Mouse (Mus musculus): ENCODE results near the gene Cdip1. TPM values are rescaled to one million over a fixed set of nuclear protein-coding genes. Genes with fewer than 3 reads are reported as not detected.

The Cdip1 gene
- polyA plus RNA-seq, 1 experiment from 2014 or later, result 108 TPM

- peak overlapping the region; percentile 98 for H3K27ac ChIP-seq
- H3K4me1 ChIP-seq, result peaks cover 39% of the 10 kb centered on the region
- no peaks in the 10 kb centered on the region for H3K9me3 ChIP-seq (replicated peaks)
- H3K9ac ChIP-seq, result peak overlapping the region; percentile 91
- H3K4me3 ChIP-seq (replicated peaks), result peak overlapping the region; percentile 86
- H3K36me3 ChIP-seq, result peaks cover 3% of the 10 kb centered on the region; the same call in 1 of the 2 replicates
- peak; percentile 59 for ATAC-seq (replicated peaks; ENCODE audit: low FRiP score)
- WGBS, result under 1% methylated on average over 29 of the region's 29 CpGs
- H3K4me2 ChIP-seq, result peak overlapping the region; percentile 66
- no peaks in the 10 kb centered on the region for H3K27me3 ChIP-seq
These were observed 752 bp downstream of the Cdip1 start for GRCm38 (mm10) chr16:4789311-4789768.

- no peaks in the 10 kb centered on the region for H3K27me3 ChIP-seq
- H3K27ac ChIP-seq, result no peak overlapping the region
- peaks cover 10% of the 10 kb centered on the region; the same call in 1 of the 2 replicates for H3K36me3 ChIP-seq
- H3K9ac ChIP-seq, result no peak overlapping the region
- H3K4me2 ChIP-seq, result peak overlapping the region; percentile 66
- H3K4me1 ChIP-seq, result peaks cover 42% of the 10 kb centered on the region
- peak overlapping the region; percentile 86; the same call in 1 of the 2 replicates for H3K4me3 ChIP-seq (replicated peaks)
- H3K9me3 ChIP-seq (replicated peaks), result no peaks in the 10 kb centered on the region
- ATAC-seq (replicated peaks; ENCODE audit: low FRiP score), result no peak
These were observed 1.9 kb downstream of the Cdip1 start for GRCm38 (mm10) chr16:4788176-4788575.

- ATAC-seq (replicated peaks; ENCODE audit: low FRiP score), result no peak
- H3K4me2 ChIP-seq, result no peak overlapping the region
- H3K9ac ChIP-seq, result no peak overlapping the region
- H3K27ac ChIP-seq, result no peak overlapping the region
- peaks cover 46% of the 10 kb centered on the region for H3K4me1 ChIP-seq
- no peak overlapping the region for H3K4me3 ChIP-seq (replicated peaks)
- no peaks in the 10 kb centered on the region for H3K27me3 ChIP-seq
- H3K9me3 ChIP-seq (replicated peaks), result no peaks in the 10 kb centered on the region
- WGBS, result 68% methylated on average over 4 of the region's 4 CpGs
- peaks cover 14% of the 10 kb centered on the region; the same call in 1 of the 2 replicates for H3K36me3 ChIP-seq
These were observed 4.4 kb downstream of the Cdip1 start for GRCm38 (mm10) chr16:4785706-4786105.

- H3K4me2 ChIP-seq, result no peak overlapping the region
- ATAC-seq (replicated peaks; ENCODE audit: low FRiP score), result no peak
- no peak overlapping the region for H3K9ac ChIP-seq
- H3K27ac ChIP-seq, result no peak overlapping the region
- no peaks in the 10 kb centered on the region for H3K9me3 ChIP-seq (replicated peaks)
- peaks cover 22% of the 10 kb centered on the region for H3K36me3 ChIP-seq
- H3K27me3 ChIP-seq, result no peaks in the 10 kb centered on the region
- H3K4me1 ChIP-seq, result peaks cover 39% of the 10 kb centered on the region
- H3K4me3 ChIP-seq (replicated peaks), result no peak overlapping the region
These were observed 7.6 kb downstream of the Cdip1 start for GRCm38 (mm10) chr16:4782515-4782914.

- no peak overlapping the region for H3K9ac ChIP-seq
- peak; percentile 62; the same call in 1 of the 2 replicates for ATAC-seq (replicated peaks; ENCODE audit: low FRiP score)
- peaks cover 33% of the 10 kb centered on the region for H3K4me1 ChIP-seq
- 51% methylated on average over 5 of the region's 5 CpGs for WGBS
- H3K27me3 ChIP-seq, result no peaks in the 10 kb centered on the region
- no peaks in the 10 kb centered on the region for H3K9me3 ChIP-seq (replicated peaks)
- H3K27ac ChIP-seq, result no peak overlapping the region
- no peak overlapping the region for H3K4me2 ChIP-seq
- no peak overlapping the region for H3K4me3 ChIP-seq (replicated peaks)
- H3K36me3 ChIP-seq, result peaks cover 28% of the 10 kb centered on the region
These were observed 8.4 kb downstream of the Cdip1 start for GRCm38 (mm10) chr16:4781524-4782196.

- no peaks in the 10 kb centered on the region for H3K27me3 ChIP-seq
- no peak overlapping the region for H3K4me3 ChIP-seq (replicated peaks)
- H3K27ac ChIP-seq, result no peak overlapping the region
- no peak overlapping the region for H3K9ac ChIP-seq
- WGBS, result 94% methylated on average over 4 of the region's 4 CpGs
- H3K36me3 ChIP-seq, result peaks cover 25% of the 10 kb centered on the region
- no peak overlapping the region for H3K4me2 ChIP-seq
- no peak for ATAC-seq (replicated peaks; ENCODE audit: low FRiP score)
- H3K9me3 ChIP-seq (replicated peaks), result no peaks in the 10 kb centered on the region
- peaks cover 14% of the 10 kb centered on the region; the same call in 1 of the 2 replicates for H3K4me1 ChIP-seq
These were observed 11.2 kb downstream of the Cdip1 start for GRCm38 (mm10) chr16:4778940-4779339.

- H3K4me2 ChIP-seq, result no peak overlapping the region
- H3K4me1 ChIP-seq, result peaks cover 15% of the 10 kb centered on the region; the same call in 1 of the 2 replicates
- H3K9me3 ChIP-seq (replicated peaks), result no peaks in the 10 kb centered on the region
- no peak overlapping the region for H3K27ac ChIP-seq
- H3K4me3 ChIP-seq (replicated peaks), result no peak overlapping the region
- ATAC-seq (replicated peaks; ENCODE audit: low FRiP score), result 0 out of 2 replicates have a peak, but pooled peaks have one; percentile 33
- H3K27me3 ChIP-seq, result no peaks in the 10 kb centered on the region
- H3K36me3 ChIP-seq, result peaks cover 18% of the 10 kb centered on the region
- no peak overlapping the region for H3K9ac ChIP-seq
- 97% methylated on average over 4 of the region's 4 CpGs for WGBS
These were observed 12.0 kb downstream of the Cdip1 start for GRCm38 (mm10) chr16:4777905-4778609.

- peaks cover 16% of the 10 kb centered on the region for H3K36me3 ChIP-seq
- 0 out of 2 replicates have a peak, but pooled peaks have one; percentile 36 for ATAC-seq (replicated peaks; ENCODE audit: low FRiP score)
- H3K4me3 ChIP-seq (replicated peaks), result no peak overlapping the region
- no peak overlapping the region for H3K27ac ChIP-seq
- WGBS, result 91% methylated on average over 3 of the region's 3 CpGs
- no peak overlapping the region for H3K4me2 ChIP-seq
- H3K4me1 ChIP-seq, result peaks cover 14% of the 10 kb centered on the region; the same call in 1 of the 2 replicates
- no peaks in the 10 kb centered on the region for H3K9me3 ChIP-seq (replicated peaks)
- no peak overlapping the region for H3K9ac ChIP-seq
- no peaks in the 10 kb centered on the region for H3K27me3 ChIP-seq
These were observed 12.8 kb downstream of the Cdip1 start for GRCm38 (mm10) chr16:4777171-4777904.

- 62% methylated on average over 1 of the region's 1 CpGs for WGBS
These were observed 16.7 kb downstream of the Cdip1 start for GRCm38 (mm10) chr16:4773289-4773970.

GRCm38 (mm10) chr16:4768719-4769118 lies 21.4 kb downstream of the Cdip1 start:
- no peak overlapping the region for H3K4me2 ChIP-seq
- peaks cover 5% of the 10 kb centered on the region; the same call in 1 of the 2 replicates for H3K4me1 ChIP-seq
- no peak overlapping the region for H3K9ac ChIP-seq
- H3K4me3 ChIP-seq (replicated peaks), result no peak overlapping the region
- H3K9me3 ChIP-seq (replicated peaks), result no peaks in the 10 kb centered on the region
- no peaks in the 10 kb centered on the region for H3K27me3 ChIP-seq
- H3K27ac ChIP-seq, result no peak overlapping the region
- ATAC-seq (replicated peaks; ENCODE audit: low FRiP score), result 0 out of 2 replicates have a peak, but pooled peaks have one; percentile 15
- H3K36me3 ChIP-seq, result peaks cover 82% of the 10 kb centered on the region
- 93% methylated on average over 5 of the region's 5 CpGs for WGBS

More at GRCm38 (mm10) chr16:4773289-4773970, 16.7 kb downstream of the Cdip1 start:
- Histone ChIP-seq H3K4me3 (replicated peaks) (no peak overlapping the region), H3K27me3 (no peaks in the 10 kb centered on the region), H3K4me1 (peaks cover 14% of the 10 kb centered on the region; the same call in 1 of the 2 replicates), H3K9me3 (replicated peaks) (no peaks in the 10 kb centered on the region), H3K27ac (no peak overlapping the region), H3K36me3 (peaks cover 50% of the 10 kb centered on the region), H3K4me2 (no peak overlapping the region), H3K9ac (no peak overlapping the region)
- no peak for ATAC-seq (replicated peaks; ENCODE audit: low FRiP score)

- WGBS, result 77% methylated on average over 6 of the region's 6 CpGs
- Histone ChIP-seq H3K27me3 (no peaks in the 10 kb centered on the region), H3K4me1 (no peaks in the 10 kb centered on the region), H3K4me2 (no peak overlapping the region), H3K4me3 (replicated peaks) (no peak overlapping the region), H3K9ac (no peak overlapping the region), H3K27ac (no peak overlapping the region), H3K9me3 (replicated peaks) (no peaks in the 10 kb centered on the region), H3K36me3 (peaks cover 89% of the 10 kb centered on the region)
- no peak for ATAC-seq (replicated peaks; ENCODE audit: low FRiP score)
These were observed 22.9 kb downstream of the Cdip1 start for GRCm38 (mm10) chr16:4767012-4767790.

Data from kidney, embryonic 15.5 days (tissue).